Mouse (Mus musculus) lung, postnatal 36 days (tissue): ENCODE measurements at regions not wholly inside any gene's neighbourhood (a gene's known extent, or its start where the extent isn't known, plus 50 kb on each side); places are given as distances from the start of the nearest gene placed in this dataset.

Experiments
- DNase-seq: peaks from one replicate; pipeline ENCODE4 v3.0.0; 2022; ENCODE audit warnings: mixed read lengths

GRCm38 (mm10) chr15:96124397-96124796 is 162.9 kb upstream of the Arid2 start:
- no peak for DNase-seq

DNA sequence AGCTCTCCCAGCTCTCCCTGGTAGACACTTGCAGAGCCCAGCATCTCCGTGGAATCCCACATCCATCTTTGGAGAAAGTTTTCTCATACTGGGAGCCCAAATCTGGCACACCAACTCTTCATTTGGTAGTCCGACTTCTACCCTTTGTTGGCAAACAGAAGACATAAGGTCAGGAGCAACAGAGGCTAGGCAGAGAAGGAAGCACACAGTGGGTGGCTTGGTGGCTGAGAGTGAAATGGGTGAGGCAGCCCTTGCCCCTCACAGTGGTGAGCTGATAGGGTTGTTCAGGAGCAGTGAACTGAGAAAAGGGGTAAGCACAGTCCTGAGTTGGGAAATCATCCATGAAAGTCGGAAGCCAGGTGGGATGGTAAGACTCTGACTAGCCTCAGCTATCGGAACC is 157.6 kb upstream of the Arid2 start:
- no peak for DNase-seq

DNA sequence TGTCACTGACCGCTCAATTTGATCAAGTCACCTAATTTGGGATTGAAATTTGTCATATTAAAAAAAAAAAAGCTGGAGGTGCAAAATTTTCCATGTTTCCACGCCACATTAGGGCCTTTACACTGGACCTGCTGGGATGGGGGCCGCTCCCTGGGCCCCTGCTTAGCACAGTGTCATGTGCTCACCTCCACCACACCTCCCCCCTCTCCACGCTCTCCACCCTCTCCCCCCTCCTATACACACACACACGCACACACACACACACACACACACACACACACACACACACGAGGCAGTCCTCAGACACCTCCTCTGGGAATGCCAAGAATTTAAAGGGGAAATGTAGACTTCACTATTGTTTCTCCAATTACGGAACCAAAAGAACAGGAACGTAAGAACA is 156.8 kb upstream of the Arid2 start:
- no peak for DNase-seq

- no peak for DNase-seq
These were observed 155.7 kb upstream of the Arid2 start for GRCm38 (mm10) chr15:96131582-96132091.

- DNase-seq = peak; percentile 34
These were observed 154.7 kb upstream of the Arid2 start for GRCm38 (mm10) chr15:96132636-96133035.

DNA sequence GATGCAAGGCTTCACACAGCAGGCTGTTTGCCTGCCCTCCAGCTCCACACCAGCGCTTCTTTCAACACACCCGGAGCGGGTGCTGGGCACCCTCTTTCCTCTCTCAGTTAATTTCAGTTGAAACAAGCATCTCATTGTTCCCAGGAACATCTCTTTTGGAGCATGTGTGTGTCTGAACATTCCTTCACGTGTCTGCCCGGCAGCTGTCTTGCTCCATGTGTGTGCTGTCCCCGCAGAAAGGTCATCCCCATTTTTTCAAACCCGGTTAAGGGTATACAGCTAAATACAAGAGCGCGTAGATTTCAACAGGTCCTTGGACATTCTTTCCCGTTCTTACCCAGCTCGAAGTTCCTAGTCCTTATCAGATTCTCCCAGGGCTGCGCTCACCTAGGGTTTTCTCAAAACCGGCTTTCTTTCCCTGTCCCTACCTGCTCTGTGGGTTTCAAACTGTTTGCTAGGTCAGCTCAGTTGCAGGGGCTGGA is 152.0 kb upstream of the Arid2 start:
- peak; percentile 3 for DNase-seq

DNA sequence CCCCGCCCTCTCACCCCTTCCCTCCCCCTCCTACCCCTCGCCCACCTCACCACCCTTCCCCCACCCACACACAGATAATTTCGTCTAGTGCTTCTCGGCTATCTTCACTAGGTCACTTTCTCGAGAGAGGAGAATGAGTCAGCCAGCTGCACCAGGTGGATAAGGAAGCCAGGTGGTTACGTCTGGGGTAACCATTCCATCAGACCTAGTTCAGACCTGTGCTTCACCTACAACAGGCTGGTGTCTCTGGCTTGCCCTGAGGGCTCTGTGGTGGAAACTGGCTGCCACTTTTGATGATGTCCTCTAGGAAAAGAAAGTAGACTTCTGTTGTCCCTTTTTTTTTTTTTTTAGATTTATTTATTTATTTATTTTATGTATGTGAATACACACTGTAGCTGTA is 151.5 kb upstream of the Arid2 start:
- no peak for DNase-seq

DNA sequence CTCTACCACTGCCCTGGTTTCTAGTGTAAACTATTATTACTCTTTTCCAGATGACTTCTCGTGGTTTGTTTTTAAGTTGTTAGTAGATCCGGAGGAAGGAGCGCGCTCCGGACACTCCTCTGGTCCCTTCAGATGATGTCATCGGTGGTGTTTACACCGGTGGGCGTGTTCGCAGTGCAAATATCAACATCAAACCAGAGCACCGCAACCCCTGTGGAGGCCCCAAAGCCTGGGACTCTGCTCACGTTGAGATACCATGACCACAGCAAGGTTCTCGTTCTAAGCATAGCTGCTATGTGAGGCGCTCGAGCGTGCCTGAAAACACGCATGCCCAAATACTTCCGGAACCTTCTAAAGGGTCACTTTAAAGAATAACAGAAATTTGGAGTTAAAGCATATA is 149.8 kb upstream of the Arid2 start:
- no peak for DNase-seq

DNA sequence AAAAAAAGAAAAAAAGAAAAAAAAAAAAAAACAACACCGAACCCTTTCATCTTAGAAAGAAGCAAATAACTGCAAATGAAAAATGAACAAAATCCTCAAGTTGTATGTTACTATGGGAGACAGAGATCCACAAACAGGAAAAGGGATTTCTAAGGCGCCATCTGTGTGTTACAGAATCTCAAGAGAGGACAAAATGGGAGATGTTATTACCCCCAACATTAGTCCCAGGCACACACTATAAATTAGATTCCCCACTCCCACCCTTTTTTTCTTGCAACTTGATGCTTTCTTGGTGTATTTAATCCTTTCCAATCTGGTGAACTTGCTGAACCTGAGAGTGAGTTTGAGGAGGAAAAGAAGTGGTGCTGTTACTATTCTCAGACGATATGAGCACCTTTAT is 149.4 kb upstream of the Arid2 start:
- no peak for DNase-seq

DNA sequence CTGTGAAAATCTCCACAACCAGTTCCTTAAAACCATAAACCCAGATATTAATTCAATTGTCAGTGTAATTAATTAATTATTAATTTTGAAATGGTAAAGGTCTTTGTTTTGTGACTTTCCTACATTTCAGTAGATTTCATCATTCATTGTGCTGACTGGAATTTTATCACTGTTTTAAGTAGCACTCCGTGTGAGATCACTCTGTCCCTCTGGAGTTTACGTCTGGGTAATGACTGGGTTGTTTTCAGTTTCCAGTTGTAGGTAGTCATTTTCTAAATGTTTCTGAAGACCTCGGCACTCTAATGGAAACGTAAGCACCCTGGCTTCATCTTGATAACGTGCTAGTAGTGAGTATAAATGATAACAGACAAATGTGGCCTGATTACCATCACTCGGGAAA is 133.8 kb upstream of the Arid2 start:
- no peak for DNase-seq

GRCm38 (mm10) chr15:96158321-96158720 is 129.0 kb upstream of the Arid2 start:
- DNase-seq = no peak

DNA sequence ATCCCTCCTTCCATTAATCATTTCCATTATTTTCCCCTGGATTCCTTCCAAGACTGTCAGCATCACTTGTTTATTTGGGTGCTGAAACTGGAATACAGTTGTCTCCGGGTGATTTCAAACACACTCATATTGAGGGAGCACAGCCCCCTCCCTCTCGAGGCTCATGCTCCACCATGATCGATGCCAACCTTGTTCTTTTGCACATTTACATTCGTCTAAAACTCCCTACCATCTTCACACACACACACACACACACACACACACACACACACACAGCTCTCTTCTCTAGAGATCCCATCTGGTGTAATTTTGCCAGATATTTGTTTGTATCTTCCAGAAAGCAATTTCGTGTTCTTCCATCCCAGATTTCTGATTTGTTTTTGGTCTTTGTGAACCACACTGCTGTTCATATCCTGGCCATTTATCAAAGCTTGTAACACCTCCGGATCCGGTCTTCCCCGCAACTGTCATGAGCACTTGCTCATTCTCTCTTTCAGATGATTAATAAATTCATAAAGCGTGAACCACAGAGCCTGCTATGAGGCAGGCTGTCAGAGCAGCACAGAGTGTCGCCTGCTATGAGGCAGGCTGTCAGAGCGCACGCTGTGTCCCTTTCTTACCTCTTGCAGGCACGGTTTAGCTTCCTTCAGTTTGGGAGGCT is 122.4 kb upstream of the Arid2 start:
- no peak for DNase-seq

GRCm38 (mm10) chr15:96167256-96167655 is 120.1 kb upstream of the Arid2 start:
- no peak for DNase-seq

DNA sequence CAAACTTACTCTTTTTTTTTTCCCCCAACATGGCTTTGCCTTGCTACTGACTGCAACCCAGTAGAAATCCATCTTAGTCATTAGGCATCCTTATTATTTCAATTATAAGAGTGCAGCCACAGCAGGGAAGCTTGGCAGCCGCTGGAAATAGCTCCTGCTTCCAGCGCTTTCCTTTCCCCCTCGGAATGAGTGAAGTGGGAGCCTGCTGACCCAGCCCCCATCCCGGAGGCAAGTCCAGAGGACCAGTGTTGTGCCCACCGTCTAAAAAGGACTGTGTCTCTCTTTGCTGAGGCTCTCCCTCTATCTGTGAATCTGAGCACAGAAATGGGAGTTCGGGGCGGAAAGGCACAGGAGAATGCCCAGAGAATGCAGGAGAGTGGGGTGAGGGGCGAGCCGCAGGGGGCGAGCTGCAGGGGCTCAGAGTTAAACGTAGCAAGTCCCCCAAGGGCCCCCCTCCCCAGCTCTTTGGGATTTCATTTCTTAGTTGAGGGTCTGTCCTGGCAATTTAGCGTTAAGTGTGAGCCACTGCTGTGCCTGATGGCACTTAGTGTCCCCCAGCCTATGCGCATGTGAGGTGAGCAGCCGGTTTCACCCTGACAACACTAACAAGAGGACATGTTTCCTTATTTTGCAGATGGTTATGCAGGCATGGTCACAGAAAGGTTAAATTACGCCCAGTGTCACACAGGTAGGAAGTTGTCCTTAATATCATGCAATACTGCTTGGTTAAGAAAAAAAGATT is 117.4 kb upstream of the Arid2 start:
- no peak for DNase-seq

DNA sequence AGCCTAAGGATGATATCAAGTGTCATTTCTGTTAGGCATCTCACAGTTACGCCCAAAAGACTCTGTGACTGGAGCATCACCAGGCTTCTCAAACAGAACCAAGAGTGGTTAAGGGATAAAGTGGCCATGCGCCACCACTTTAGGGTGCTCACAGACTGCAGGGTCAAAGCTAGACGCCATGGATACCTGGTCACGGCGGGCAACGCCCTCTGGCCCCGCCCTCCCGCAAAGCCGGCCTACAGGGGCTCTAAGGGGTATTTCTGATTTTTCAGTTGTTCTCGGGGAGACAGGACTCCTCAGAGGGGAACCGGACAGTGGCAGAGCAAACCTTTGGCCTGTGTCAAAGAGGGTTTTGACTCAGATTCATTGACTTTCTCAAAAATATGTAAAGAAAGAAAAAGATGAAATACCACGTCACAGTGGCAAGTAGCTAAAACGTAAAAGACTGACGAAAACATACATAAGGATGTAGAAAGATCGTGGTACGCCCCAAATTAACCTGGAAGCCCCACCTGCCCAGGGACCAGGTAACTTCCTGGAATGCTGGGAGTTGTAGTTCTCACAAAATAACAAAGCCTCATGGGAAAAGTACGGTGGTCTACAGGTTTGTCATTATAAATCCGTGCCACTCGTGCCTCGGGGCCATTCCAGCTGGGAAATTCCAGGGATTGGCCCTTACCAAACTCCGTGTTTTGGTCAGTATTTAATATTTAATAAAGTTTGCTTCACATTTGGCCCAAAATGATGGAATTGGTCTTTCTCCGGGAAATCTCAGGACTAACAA is 116.1 kb upstream of the Arid2 start:
- peak; percentile 58 for DNase-seq

GRCm38 (mm10) chr15:96177911-96178310 is 109.4 kb upstream of the Arid2 start:
- no peak for DNase-seq

- no peak for DNase-seq
These were observed 108.8 kb upstream of the Arid2 start for GRCm38 (mm10) chr15:96178374-96179109.

DNA sequence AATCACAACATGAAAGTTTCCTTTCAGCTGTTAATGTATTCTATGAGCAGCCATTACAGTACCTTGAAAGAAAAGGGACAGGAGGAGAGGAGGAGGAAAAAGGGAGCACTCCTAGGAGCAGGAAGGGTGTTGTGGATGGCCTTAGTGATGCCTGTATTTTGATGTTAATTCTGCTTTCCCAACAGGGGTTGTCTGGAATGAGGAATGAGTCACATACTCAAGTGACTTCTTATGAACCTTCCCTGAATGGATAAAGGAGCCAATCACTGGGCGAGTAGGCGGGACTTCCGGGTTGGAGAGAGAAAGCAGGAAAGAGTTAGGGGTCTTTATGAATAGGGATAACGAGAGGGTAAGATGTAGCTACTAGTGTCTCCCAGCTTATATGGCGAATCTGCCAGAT is 107.8 kb upstream of the Arid2 start:
- no peak for DNase-seq

DNA sequence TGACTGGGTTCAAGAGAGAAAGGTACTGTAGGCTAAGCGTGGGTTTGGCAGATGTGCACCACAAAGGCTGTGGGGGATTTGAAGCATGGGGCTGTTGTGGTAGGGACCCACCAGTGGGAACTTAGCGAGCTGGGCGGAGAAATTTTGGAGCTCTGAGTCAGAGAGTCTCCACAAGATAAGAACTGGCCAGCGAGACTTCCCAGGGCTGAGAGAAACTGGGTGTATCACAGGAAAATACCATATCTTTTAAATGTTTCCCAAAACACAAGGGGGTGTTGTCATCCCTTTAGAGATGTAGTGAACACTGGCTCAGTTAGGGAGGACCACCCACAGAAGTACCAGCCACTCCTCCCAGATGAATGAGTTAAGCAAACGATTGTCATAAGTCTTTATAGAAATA is 107.3 kb upstream of the Arid2 start:
- no peak for DNase-seq

DNA sequence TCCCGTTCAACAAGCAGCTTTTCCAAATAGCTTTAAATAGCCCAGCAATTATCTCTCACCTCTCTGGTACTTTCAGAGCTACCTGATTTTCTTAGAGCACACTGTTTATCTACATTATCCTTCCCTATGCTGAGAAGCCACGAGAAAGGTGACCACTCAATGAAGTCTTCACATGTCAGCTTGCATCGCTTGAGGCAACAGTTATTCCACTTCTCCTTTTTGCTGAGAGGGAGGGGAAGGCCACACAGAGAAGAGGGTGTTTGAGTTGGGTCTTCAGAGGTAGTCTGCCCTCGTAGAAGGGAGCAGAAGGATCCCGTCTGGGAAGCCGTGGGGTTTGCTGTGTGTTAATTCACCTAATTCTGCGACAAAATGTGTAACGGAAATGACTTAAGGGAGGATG is 106.3 kb upstream of the Arid2 start:
- DNase-seq = no peak

- no peak for DNase-seq
These were observed 105.0 kb upstream of the Arid2 start for GRCm38 (mm10) chr15:96182313-96182712.

DNA sequence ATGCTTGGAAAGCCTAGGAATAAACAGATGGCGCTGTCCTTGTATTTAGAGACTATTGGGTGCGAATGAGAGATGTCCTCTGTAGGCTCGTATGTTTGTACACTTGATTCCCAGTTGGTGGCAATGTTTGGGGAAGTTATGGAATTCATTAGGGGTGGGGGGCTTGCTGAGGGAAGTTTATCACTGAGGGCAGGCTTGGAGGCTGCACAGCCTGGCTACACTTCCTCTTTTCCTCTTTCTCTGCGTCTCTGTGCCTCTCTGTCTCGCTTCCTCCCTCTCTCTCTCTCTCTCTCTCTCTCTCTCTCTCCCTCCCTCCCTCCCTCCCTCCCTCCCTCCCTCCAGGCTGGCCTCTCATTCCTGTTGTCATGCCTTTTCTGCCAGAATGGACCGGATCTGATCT is 104.2 kb upstream of the Arid2 start:
- no peak for DNase-seq

DNA sequence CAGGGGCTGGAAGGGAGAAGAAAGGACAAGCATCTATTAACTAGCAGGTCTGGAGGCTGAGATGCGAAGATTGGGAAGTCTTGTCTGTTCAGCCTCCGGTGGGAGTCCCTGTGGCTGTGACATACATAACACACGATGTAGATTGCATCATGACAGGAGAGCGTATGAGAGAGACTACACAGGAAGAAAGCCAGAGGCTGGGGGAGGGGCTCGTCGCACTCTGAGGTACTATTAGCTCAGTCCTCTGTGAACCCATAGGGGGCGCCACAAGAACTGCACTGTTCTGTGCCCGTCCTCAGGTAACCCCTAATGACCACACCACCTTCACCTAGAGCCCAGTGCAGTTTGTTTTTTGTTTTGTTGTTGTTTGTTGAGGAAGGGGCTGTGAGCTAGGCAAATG is 102.7 kb upstream of the Arid2 start:
- DNase-seq = peak; percentile 35
